ENCODE assay signal across 25 mouse cellular contexts in genomic region chr10:58738152-58738551, GRCm38 (mm10). TPM values are rescaled to one million over a fixed set of nuclear protein-coding genes. Genes with fewer than 3 reads are reported as not detected.
"Had no signal": no experiment of that assay in that cellular context is flagged by ENCODE, and none has a peak within 500 bp of the region (broad histone marks: within the 10 kb centered on the region; RNA-seq: fewer than 3 reads in every experiment).

No protein-coding gene starts in this region.

- H3K36me3 ChIP-seq: liver, embryonic 13.5 days; liver, embryonic 15.5 days; lung, embryonic 15.5 days; midbrain, embryonic 10.5 days; neural tube, embryonic 12.5 days; stomach, embryonic 15.5 days had no signal

- H3K27ac ChIP-seq: liver, embryonic 13.5 days; liver, embryonic 15.5 days; lung, embryonic 15.5 days; macrophage; midbrain, embryonic 10.5 days; neural tube, embryonic 12.5 days; stomach, embryonic 15.5 days; stomach, postnatal 0 days had no signal

- H3K4me3 ChIP-seq: liver, embryonic 13.5 days; liver, embryonic 15.5 days; lung, embryonic 15.5 days; midbrain, embryonic 10.5 days; neural tube, embryonic 12.5 days; stomach, embryonic 15.5 days had no signal

- H3K4me1 ChIP-seq: liver, embryonic 13.5 days; liver, embryonic 15.5 days; lung, embryonic 15.5 days; midbrain, embryonic 10.5 days; neural tube, embryonic 12.5 days; stomach, embryonic 15.5 days had no signal

- ATAC-seq: liver, postnatal 0 days; lung, postnatal 0 days; midbrain, embryonic 16.5 days had no signal

- H3K27me3 ChIP-seq: liver, embryonic 13.5 days; liver, embryonic 15.5 days; lung, embryonic 15.5 days; neural tube, embryonic 12.5 days; stomach, embryonic 15.5 days had no signal

- DNase-seq: liver, embryonic 13.5 days; liver, postnatal 0 days; lung, adult 2 months; lung, postnatal 14 days; lung, postnatal 36 days; midbrain, embryonic 14.5 days; right cerebral cortex, postnatal 14 days; thymus, postnatal 14 days; thymus, postnatal 36 days had no signal

RNA-seq across cellular contexts. Expression of gene Gm17542, which starts 20.1 kb away (rescaled TPM):
- total RNA-seq: megakaryocyte, adult 5-6 weeks; megakaryocyte-erythroid progenitor cell, adult 5-6 weeks; neutrophil, adult 5-6 weeks had no signal
- polyA plus RNA-seq: liver, embryonic 13.5 days; liver, embryonic 15.5 days; liver, postnatal 0 days; lung, adult 2 months; lung, embryonic 15.5 days; lung, postnatal 0 days; macrophage; midbrain, embryonic 10.5 days; midbrain, embryonic 14.5 days; midbrain, embryonic 16.5 days; neural tube, embryonic 12.5 days; neural tube, embryonic 14.5 days; spleen, adult 2 months; stomach, embryonic 15.5 days; stomach, postnatal 0 days; testis, adult 2 months; thymus, postnatal 0 days had no signal
